Mouse (Mus musculus): ENCODE results near the gene Snx29.

- no peak for TF ChIP-seq POLR2A (IDR thresholded peaks at IDR 0.05; ENCODE audit: borderline replicate concordance, insufficient read depth, low read length)
- no peak for TF ChIP-seq CTCF (IDR thresholded peaks at IDR 0.05; ENCODE audit: borderline replicate concordance, insufficient read depth, low read depth, low read length)
Observed at GRCm38 (mm10) chr16:11399386-11399785, 76.7 kb downstream of the Snx29 start.
